Mouse (Mus musculus) myocyte (in vitro differentiated cells): ENCODE data around the gene Kctd21. TPM values are rescaled to one million over a fixed set of nuclear protein-coding genes. Genes with fewer than 3 reads are reported as not detected.

Experiments
- H3K27me3 ChIP-seq: one replicate; pipeline ENCODE4 v1.6.1; 2011; ENCODE audit not compliant: control insufficient read depth, insufficient read depth, insufficient read length
- H3K36me3 ChIP-seq: one replicate; pipeline ENCODE4 v1.6.1; 2011; ENCODE audit not compliant: control insufficient read depth, insufficient read depth
- H3K4me2 ChIP-seq: one replicate; pipeline ENCODE4 v1.6.1; 2011; ENCODE audit warnings: low read depth, control low read depth
- H3K4me3 ChIP-seq: one replicate; pipeline ENCODE4 v1.5.1; 2011; ENCODE audit warnings: mild to moderate bottlenecking, control low read depth, moderate library complexity
- H3K79me2 ChIP-seq: one replicate; pipeline ENCODE4 v1.6.1; 2011; ENCODE audit not compliant: control insufficient read depth, insufficient read depth
- H3ac ChIP-seq: one replicate; pipeline ENCODE4 v1.6.1; 2011; ENCODE audit not compliant: control insufficient read depth, insufficient read length
- CEBPB ChIP-seq: IDR thresholded peaks from 2 replicates; pipeline ENCODE4 v1.6.1; 2011; ENCODE audit warnings: mild to moderate bottlenecking, moderate library complexity; ENCODE audit not compliant: poor library complexity, insufficient read depth, severe bottlenecking
- E2F4 ChIP-seq: IDR thresholded peaks from one replicate; pipeline ENCODE4 v1.6.1; 2011; ENCODE audit warnings: mild to moderate bottlenecking, control low read depth, moderate library complexity; ENCODE audit not compliant: insufficient read depth
- MAX ChIP-seq: IDR thresholded peaks from one replicate; pipeline ENCODE4 v1.6.1; 2011; ENCODE audit warnings: low read depth, mild to moderate bottlenecking, control low read depth
- MYOD1 ChIP-seq, 3 experiments: IDR thresholded peaks; one replicate each; pipeline ENCODE4 v1.6.1; 2011; ENCODE audit warnings: control low read depth in 2 of 3, low read depth in 2 of 3, mild to moderate bottlenecking in 2 of 3, moderate library complexity in 1 of 3; ENCODE audit not compliant: insufficient read length in 2 of 3, control insufficient read depth in 1 of 3
- MYOG ChIP-seq, 3 experiments: IDR thresholded peaks; one replicate each; pipeline ENCODE4 v1.6.1; 2011; ENCODE audit warnings: control low read depth in 2 of 3, low read depth in 2 of 3, mild to moderate bottlenecking in 2 of 3; ENCODE audit not compliant: insufficient read length in 2 of 3, control insufficient read depth in 1 of 3, insufficient read depth in 1 of 3
- POLR2A ChIP-seq: IDR thresholded peaks from one replicate; pipeline ENCODE4 v1.6.1; 2011; ENCODE audit warnings: low read depth, mild to moderate bottlenecking, control low read depth, moderate library complexity; ENCODE audit not compliant: insufficient read length
- POLR2AphosphoS2 ChIP-seq: IDR thresholded peaks from one replicate; pipeline ENCODE4 v1.6.1; 2011; ENCODE audit warnings: low read depth, control low read depth; ENCODE audit not compliant: insufficient read length
- REST ChIP-seq: IDR thresholded peaks from one replicate; pipeline ENCODE4 v1.6.1; 2011; ENCODE audit warnings: mild to moderate bottlenecking, control low read depth, moderate library complexity; ENCODE audit not compliant: insufficient read depth, insufficient read length
- SRF ChIP-seq: IDR thresholded peaks from one replicate; pipeline ENCODE4 v1.6.1; 2011; ENCODE audit warnings: low read depth; ENCODE audit not compliant: control insufficient read depth, insufficient read length
- TCF12 ChIP-seq: IDR thresholded peaks from one replicate; pipeline ENCODE4 v1.6.1; 2011; ENCODE audit warnings: mild to moderate bottlenecking, control low read depth; ENCODE audit not compliant: poor library complexity, insufficient read depth, severe bottlenecking
- TCF3 ChIP-seq: IDR thresholded peaks from one replicate; pipeline ENCODE4 v1.6.1; 2011; ENCODE audit warnings: low read depth, control low read depth; ENCODE audit not compliant: insufficient read length
- USF1 ChIP-seq: IDR thresholded peaks from one replicate; pipeline ENCODE4 v1.6.1; 2011; ENCODE audit warnings: low read depth, mild to moderate bottlenecking, control low read depth, moderate library complexity
- polyA plus RNA-seq: library from polyadenylated mRNA; unstranded; fragments of >200 nt; fragmentation: generic; extraction: Trizol; gene quantifications from one replicate; pipeline ENCODE4 v1.2.1, GENCODE M21; 2012; ENCODE audit warnings: missing spikeins

Kctd21 gene
- polyA plus RNA-seq, 1 experiment, result 2.3 TPM

DNA sequence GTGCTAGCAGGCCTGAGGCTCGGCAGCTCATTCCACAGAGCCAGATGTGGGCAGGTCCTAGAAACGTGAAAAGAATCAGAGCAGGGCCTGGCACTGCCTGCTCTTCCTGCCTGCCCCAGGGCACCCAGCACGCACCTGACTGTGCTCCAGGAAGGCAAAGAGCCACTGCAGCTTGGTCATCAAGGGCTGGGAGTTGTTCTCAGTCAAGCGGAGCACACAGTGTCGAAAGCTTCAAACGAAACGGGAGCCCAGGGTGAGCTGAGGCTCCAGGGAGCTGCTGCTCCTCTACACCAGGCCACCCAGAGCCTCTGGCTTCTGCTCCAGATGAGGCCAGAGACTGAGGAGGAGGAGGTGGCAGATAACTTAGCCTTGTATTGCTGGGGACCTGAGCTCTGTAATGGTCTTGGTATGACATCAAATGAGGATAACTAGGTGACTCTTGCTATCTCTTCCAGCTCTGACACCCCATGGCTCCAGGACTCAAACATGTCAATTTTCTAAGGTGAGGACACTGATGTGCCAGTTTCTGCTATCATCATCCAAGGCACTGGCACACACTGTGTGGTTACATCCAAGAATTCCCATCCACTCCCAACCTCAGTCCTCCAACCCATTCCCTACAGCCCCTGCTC is 18.6 kb upstream of the Kctd21 start:
- Histone ChIP-seq H3K36me3 (peaks cover 3% of the 10 kb centered on the region), H3ac (no peak overlapping the region), H3K79me2 (no peaks in the 10 kb centered on the region), H3K4me3 (no peak overlapping the region), H3K4me2 (no peak overlapping the region), H3K27me3 (no peaks in the 10 kb centered on the region)
- TF ChIP-seq POLR2AphosphoS2, result no peak
- TF ChIP-seq SRF, result no peak
- TF ChIP-seq CEBPB, result no peak
- no peak for TF ChIP-seq MAX
- TF ChIP-seq TCF12, result no peak
- no peak for TF ChIP-seq MYOD1 (IDR thresholded peaks at IDR 0.05; ENCODE audit: control insufficient read depth in 1 of 3, insufficient read length in 2 of 3, low read depth in 2 of 3)
- no peak for TF ChIP-seq REST
- TF ChIP-seq MYOG (IDR thresholded peaks at IDR 0.05; ENCODE audit: control insufficient read depth in 1 of 3, insufficient read depth in 1 of 3, insufficient read length in 2 of 3, low read depth in 2 of 3), result no peak
- TF ChIP-seq E2F4, result no peak
- no peak for TF ChIP-seq USF1
- no peak for TF ChIP-seq TCF3
- TF ChIP-seq POLR2A, result no peak

GRCm38 (mm10) chr7:97314646-97315045 is 17.5 kb upstream of the Kctd21 start:
- Histone ChIP-seq H3K4me3 (no peak overlapping the region), H3ac (no peak overlapping the region), H3K27me3 (no peaks in the 10 kb centered on the region), H3K4me2 (no peak overlapping the region), H3K79me2 (no peaks in the 10 kb centered on the region), H3K36me3 (no peaks in the 10 kb centered on the region)
- TF ChIP-seq REST, result no peak
- no peak for TF ChIP-seq SRF
- no peak for TF ChIP-seq POLR2A
- TF ChIP-seq MAX, result no peak
- TF ChIP-seq MYOG (IDR thresholded peaks at IDR 0.05; ENCODE audit: control insufficient read depth in 1 of 3, insufficient read depth in 1 of 3, insufficient read length in 2 of 3, low read depth in 2 of 3), result no peak
- no peak for TF ChIP-seq POLR2AphosphoS2
- TF ChIP-seq USF1, result no peak
- no peak for TF ChIP-seq MYOD1 (IDR thresholded peaks at IDR 0.05; ENCODE audit: control insufficient read depth in 1 of 3, insufficient read length in 2 of 3, low read depth in 2 of 3)
- TF ChIP-seq E2F4, result no peak
- no peak for TF ChIP-seq CEBPB
- no peak for TF ChIP-seq TCF12
- no peak for TF ChIP-seq TCF3

DNA sequence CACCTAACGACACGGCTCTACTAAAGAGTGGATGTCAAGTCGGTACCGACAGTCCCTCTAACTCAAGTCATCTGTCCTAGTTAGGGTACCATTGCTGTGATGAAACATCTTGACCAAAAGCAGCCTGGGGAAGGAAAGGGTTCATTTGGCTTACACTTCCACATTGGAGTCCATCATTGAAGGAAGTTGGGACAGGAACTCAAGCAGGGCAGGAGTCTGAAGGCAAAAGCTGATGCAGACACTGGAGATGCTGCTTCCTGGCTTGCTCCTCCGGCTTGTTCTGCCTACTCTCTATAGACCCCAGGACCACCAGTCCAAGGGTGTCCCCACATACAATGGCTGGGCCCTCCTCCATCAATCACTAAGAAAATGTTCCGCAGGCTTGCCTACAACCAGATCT is 16.5 kb upstream of the Kctd21 start:
- H3K36me3 ChIP-seq, result no peaks in the 10 kb centered on the region
- no peak for TF ChIP-seq CEBPB
- TF ChIP-seq POLR2A, result no peak
- no peak for TF ChIP-seq TCF12
- no peak overlapping the region for H3K4me3 ChIP-seq
- H3ac ChIP-seq, result no peak overlapping the region
- no peaks in the 10 kb centered on the region for H3K27me3 ChIP-seq
- no peaks in the 10 kb centered on the region for H3K79me2 ChIP-seq
- H3K4me2 ChIP-seq, result no peak overlapping the region

DNA sequence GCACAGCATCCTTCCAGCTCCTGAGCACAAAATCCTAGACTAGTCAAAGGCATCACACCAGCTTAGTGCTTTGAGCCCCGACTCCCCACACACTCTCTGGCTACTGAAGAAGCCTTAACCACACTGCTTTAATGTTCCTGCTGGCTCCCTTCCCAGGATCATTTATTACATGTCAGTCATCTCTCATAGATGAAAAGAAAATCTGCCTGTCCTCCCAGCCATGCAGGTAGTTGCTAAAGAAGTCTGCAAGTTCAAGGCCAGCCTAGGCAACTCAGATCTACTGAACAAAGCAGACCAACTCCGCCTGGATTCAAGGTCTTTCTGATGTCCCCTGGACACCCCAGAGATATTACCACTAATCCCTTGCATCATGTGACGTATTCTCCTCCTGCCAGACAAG is 14.4 kb upstream of the Kctd21 start:
- no peak overlapping the region for H3K4me2 ChIP-seq
- H3K4me3 ChIP-seq, result no peak overlapping the region
- TF ChIP-seq POLR2A (no peak), MAX (no peak), TCF12 (no peak), REST (no peak), MYOG (IDR thresholded peaks at IDR 0.05; ENCODE audit: control insufficient read depth in 1 of 3, insufficient read depth in 1 of 3, insufficient read length in 2 of 3, low read depth in 2 of 3) (no peak), MYOD1 (IDR thresholded peaks at IDR 0.05; ENCODE audit: control insufficient read depth in 1 of 3, insufficient read length in 2 of 3, low read depth in 2 of 3) (no peak), CEBPB (no peak), TCF3 (no peak), POLR2AphosphoS2 (no peak), USF1 (no peak), E2F4 (no peak), SRF (no peak)
- no peak overlapping the region for H3ac ChIP-seq
- no peaks in the 10 kb centered on the region for H3K36me3 ChIP-seq
- H3K27me3 ChIP-seq, result no peaks in the 10 kb centered on the region
- H3K79me2 ChIP-seq, result no peaks in the 10 kb centered on the region

GRCm38 (mm10) chr7:97324342-97324741 is 7.8 kb upstream of the Kctd21 start:
- no peaks in the 10 kb centered on the region for H3K36me3 ChIP-seq
- H3K4me2 ChIP-seq, result no peak overlapping the region
- TF ChIP-seq SRF, result no peak
- no peak for TF ChIP-seq MAX
- no peak for TF ChIP-seq MYOG (IDR thresholded peaks at IDR 0.05; ENCODE audit: control insufficient read depth in 1 of 3, insufficient read depth in 1 of 3, insufficient read length in 2 of 3, low read depth in 2 of 3)
- no peak overlapping the region for H3K4me3 ChIP-seq
- no peaks in the 10 kb centered on the region for H3K27me3 ChIP-seq
- H3ac ChIP-seq, result no peak overlapping the region
- H3K79me2 ChIP-seq, result no peaks in the 10 kb centered on the region
